Mouse (Mus musculus) midbrain, embryonic 10.5 days (tissue): ENCODE data around the gene Glis2. TPM values are rescaled to one million over a fixed set of nuclear protein-coding genes. Genes with fewer than 3 reads are reported as not detected.
"Not testable (repeated sequence)": the region's sequence is repeated elsewhere in the genome, so short reads cannot be mapped to it uniquely, and the experiment has no call there.

Experiments used
- DNase-seq: peaks from one replicate; pipeline ENCODE4 v3.0.0-alpha.2; 2017; ENCODE audit warnings: low spot score
- H3K27ac ChIP-seq: fragments of 300-500 bp; sonication (generic); replicated peaks from 2 replicates; pipeline ENCODE4 v1.5.1; 2016; ENCODE audit warnings: mild to moderate bottlenecking
- H3K27me3 ChIP-seq: fragments of 300-500 bp; sonication (generic); 2 replicates; pipeline ENCODE4 v1.6.1; 2016; ENCODE audit warnings: low read depth, mild to moderate bottlenecking; ENCODE audit not compliant: poor library complexity, severe bottlenecking
- H3K36me3 ChIP-seq: fragments of 300-500 bp; sonication (generic); 2 replicates; pipeline ENCODE4 v1.6.1; 2016; ENCODE audit warnings: mild to moderate bottlenecking, moderate library complexity
- H3K4me1 ChIP-seq: fragments of 300-500 bp; sonication (generic); 2 replicates; pipeline ENCODE4 v1.6.1; 2016
- H3K4me3 ChIP-seq: fragments of 300-500 bp; sonication (generic); 2 replicates; pipeline ENCODE4 v1.5.1; 2016; ENCODE audit warnings: mild to moderate bottlenecking, moderate library complexity
- H3K9me3 ChIP-seq: fragments of 300-500 bp; sonication (generic); replicated peaks from 2 replicates; pipeline ENCODE4 v1.6.1; 2016; ENCODE audit warnings: mild to moderate bottlenecking
- WGBS: fragments of 180-500 bp; shearing (Covaris S2); methylation state at CpG from one replicate; pipeline ENCODE4 v1.1.7; 2016; 5-methylcytosine and 5-hydroxymethylcytosine counted together
- polyA plus RNA-seq: library from polyadenylated mRNA; unstranded; fragments of >200 nt; fragmentation: Nextera tagmentation; extraction: Ambion mirVana; gene quantifications from 2 replicates; pipeline ENCODE4 v1.2.1, GENCODE M21; 2016

Glis2 gene
- polyA plus RNA-seq, 1 experiment from 2014 or later: 23.0 TPM

DNA sequence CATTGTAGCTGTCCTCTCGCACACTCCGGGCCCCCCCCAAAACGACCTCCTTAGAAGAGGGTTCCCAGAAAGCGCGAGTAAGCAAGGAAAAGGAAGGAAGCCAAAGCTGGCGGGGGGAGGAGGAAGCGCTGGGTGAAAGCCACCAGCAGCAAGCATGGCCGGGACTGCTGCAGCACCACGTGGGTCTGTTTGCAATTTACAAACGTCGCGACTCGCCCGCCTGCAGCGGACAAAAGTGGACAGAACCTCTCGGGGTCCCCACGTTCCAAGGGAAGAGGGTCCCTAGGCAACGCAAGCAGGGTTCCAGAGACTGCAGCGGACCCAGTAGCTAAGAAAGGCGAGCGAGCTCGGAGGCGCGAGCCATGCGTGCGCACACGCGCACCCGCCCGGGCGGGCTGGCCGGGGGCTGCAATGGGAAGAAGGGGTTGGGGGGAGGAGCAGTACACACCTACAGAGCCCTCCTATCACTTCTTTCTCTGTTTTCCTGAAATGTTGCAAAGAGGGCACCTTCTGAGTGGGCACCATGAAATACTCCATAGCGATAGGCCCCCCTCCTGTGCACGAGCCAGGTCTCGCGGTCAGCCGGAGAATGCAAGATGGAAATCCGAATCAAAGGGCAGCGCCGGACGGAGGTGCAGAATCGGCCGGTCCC is 35.4 kb upstream of the Glis2 start:
- DNase-seq: peak; percentile 79
- WGBS: under 1% methylated on average over 43 of the region's 43 CpGs
- peak overlapping the region; percentile 97 for H3K27ac ChIP-seq

DNA sequence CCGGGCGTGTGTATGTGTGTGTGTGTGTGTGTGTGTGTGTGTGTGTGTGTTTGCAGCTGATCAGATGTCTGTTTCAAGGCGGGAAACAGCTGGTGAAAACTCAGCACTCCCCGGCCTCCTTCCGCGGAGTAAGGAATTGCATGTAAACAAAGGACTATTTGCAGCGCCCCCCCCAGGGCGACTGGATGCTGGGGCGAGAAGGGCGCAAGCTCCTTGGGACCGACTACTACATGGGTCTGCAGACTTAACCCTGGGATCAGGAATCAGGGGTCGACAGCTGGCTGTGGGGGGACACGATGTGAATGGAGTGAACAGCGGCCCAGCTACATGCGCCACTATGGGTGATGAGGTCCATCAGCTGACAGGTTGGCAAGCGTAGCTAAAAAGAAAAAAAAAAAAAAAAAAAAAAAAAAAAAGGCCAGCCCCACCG is 34.8 kb upstream of the Glis2 start, which contains the start of gene Tfap4:
Tfap4 (minus strand) TSS at position 140 of the 430 bp plus-strand sequence.
- peaks cover 21% of the 10 kb centered on the region for H3K36me3 ChIP-seq
- 0 out of 2 replicates have a peak, but pooled peaks cover 4% of the 10 kb centered on the region for H3K9me3 ChIP-seq
- peaks cover 24% of the 10 kb centered on the region for H3K4me1 ChIP-seq
- 0 out of 2 replicates have a peak, but pooled peaks cover 4% of the 10 kb centered on the region for H3K27me3 ChIP-seq
- H3K4me3 ChIP-seq: peak within 1 kb of the TSS; percentile 68
- peak; percentile 91 for DNase-seq
- under 1% methylated on average over 17 of the region's 17 CpGs for WGBS
- H3K27ac ChIP-seq: peak within 1 kb of the TSS; percentile 97

More for the DNA sequence above, 35.4 kb upstream of the Glis2 start:
- peak overlapping the region; percentile 68 for H3K4me3 ChIP-seq
- 0 out of 2 replicates have a peak, but pooled peaks cover 4% of the 10 kb centered on the region for H3K27me3 ChIP-seq
- H3K9me3 ChIP-seq: 0 out of 2 replicates have a peak, but pooled peaks cover 4% of the 10 kb centered on the region
- peaks cover 24% of the 10 kb centered on the region for H3K4me1 ChIP-seq
- peaks cover 21% of the 10 kb centered on the region for H3K36me3 ChIP-seq

DNA sequence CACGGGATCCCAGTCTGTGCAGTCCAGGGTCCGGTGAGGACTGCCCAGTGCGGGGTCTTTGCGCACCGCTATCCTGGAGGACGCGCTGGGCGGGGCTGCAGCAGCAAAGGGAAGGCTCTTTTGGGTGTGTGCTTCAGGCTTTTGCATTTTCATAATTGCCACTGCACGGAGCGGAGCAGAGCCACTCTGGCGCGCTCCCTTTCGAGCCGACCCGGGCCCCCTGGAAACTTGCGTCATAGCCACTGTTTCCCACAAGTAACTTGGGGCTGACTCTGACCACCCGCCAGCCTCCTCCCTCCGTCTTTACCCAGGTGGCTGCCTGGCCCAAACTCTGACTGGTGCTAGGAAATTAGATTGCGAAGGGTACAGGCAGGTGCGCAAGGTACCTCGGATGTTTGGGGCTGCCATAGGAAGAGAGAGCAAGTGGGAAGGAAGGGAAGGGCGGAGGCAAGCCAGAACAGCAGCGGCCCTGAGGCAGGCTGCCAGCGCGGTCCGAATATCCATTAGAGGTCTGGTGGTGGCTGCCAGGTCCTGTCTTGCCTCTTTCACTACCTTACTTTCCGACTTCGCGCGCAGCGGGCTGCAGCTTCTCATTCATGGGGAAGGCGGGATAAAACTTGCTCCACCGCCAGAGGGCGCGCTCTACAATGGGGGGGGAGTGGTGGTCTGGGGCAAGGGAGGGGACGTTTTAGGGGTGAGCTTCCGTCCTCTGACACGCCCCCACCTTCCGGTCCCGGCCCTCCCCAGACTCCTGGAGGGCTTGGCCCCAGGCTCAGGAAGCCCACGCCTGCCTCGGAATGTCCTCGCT is 34.2 kb upstream of the Glis2 start:
- peak; percentile 73 for DNase-seq
- Histone ChIP-seq H3K4me1 (peaks cover 24% of the 10 kb centered on the region), H3K4me3 (peak overlapping the region; percentile 68), H3K36me3 (peaks cover 15% of the 10 kb centered on the region), H3K27ac (peak overlapping the region; percentile 97), H3K27me3 (0 out of 2 replicates have a peak, but pooled peaks cover 4% of the 10 kb centered on the region), H3K9me3 (0 out of 2 replicates have a peak, but pooled peaks cover 4% of the 10 kb centered on the region)
- 2% methylated on average over 43 of the region's 43 CpGs for WGBS

DNA sequence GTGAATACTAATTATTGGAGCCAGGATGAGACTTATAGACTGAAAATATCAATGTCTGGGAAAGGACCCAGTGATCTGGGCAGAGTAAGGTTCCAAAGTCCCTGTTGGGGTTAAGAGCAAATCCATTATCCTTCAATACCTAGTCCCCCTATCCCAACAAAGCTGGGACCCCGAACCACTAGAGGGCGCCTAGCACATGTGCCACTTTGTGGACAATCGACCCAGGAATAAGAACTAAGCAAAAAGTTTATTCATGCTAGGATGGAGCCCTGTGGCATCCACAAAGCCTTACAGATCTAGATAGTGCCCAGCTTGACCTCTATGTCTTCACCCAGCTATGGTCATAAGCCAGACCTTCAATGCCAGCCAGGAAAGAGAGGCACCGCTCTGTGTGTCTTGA is 26.6 kb upstream of the Glis2 start:
- Histone ChIP-seq H3K27ac (peak overlapping the region; percentile 46; the same call in 1 of the 2 replicates), H3K4me3 (no peak overlapping the region), H3K27me3 (no peaks in the 10 kb centered on the region), H3K9me3 (no peaks in the 10 kb centered on the region), H3K4me1 (peaks cover 10% of the 10 kb centered on the region), H3K36me3 (no peaks in the 10 kb centered on the region)
- WGBS: 19% methylated on average over 4 of the region's 4 CpGs
- peak; percentile 84 for DNase-seq

DNA sequence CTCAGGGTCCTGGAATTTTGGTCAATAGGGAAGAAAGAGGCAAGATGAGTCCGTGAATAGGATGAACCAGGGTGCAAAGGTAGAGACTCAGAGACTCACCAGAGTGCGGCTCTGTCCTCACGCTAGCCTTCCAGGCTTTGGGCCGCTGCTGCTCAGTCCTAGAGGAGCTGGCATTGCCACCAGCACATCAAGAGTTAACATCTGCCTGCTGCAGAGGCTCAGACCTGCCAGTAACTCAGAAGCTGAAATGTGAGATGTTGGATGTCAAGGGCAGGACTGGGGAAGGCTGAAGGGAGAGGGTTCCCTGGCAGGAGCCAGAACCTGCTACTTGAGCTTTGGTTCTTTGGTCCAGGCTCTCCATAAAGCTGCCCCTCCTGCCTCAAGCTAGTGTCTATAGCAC is 23.8 kb upstream of the Glis2 start:
- WGBS: 53% methylated on average over 4 of the region's 4 CpGs
- H3K27ac ChIP-seq: no peak overlapping the region
- DNase-seq: no peak

DNA sequence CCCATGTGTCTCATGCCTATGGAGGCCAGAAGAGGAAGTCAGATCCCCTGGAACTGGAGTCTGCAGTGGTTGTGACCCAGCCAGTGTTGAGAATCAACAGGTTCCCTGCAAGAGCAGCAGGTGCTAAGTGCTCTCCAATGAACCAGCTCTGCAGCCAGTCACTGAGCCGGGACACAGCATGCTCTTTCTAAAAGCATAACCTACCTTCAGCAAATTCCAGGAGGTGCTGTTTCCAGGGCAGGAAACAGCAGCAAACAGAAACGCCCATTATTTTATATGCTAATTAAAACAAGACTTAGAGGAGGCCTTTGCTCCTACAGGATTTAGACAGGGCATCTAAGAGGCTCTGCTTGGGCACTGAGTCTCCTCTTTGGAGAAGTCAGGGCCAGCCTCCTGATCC is 18.5 kb upstream of the Glis2 start:
- 49% methylated on average over 2 of the region's 2 CpGs for WGBS
- Histone ChIP-seq H3K4me1 (peaks cover 7% of the 10 kb centered on the region), H3K27me3 (no peaks in the 10 kb centered on the region), H3K36me3 (no peaks in the 10 kb centered on the region), H3K27ac (no peak overlapping the region), H3K9me3 (no peaks in the 10 kb centered on the region), H3K4me3 (no peak overlapping the region)
- no peak for DNase-seq

More for the DNA sequence above, 23.8 kb upstream of the Glis2 start:
- Histone ChIP-seq H3K4me1 (peaks cover 10% of the 10 kb centered on the region), H3K4me3 (no peak overlapping the region), H3K9me3 (no peaks in the 10 kb centered on the region), H3K36me3 (no peaks in the 10 kb centered on the region), H3K27me3 (no peaks in the 10 kb centered on the region)

DNA sequence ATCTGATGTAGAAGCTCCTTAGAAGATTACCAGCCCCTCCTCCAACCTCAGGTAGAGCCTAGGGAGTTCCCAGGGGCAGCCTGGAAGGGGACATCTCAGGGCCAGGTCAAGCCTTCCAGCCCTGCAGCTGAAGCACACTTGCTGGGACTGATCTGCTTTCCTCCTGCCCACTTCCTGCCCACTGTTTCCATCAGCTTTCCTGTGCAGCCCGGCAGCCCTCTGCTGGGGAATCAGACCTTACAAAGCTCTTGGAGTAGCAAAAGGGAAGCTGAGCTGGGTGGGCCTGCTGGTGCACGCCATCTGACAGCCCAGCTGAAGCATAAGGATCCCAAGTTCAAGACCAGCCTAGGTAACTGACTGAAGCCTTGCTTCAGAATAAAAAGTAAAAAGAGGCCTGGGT is 17.6 kb upstream of the Glis2 start:
- DNase-seq: no peak
- Histone ChIP-seq H3K27me3 (no peaks in the 10 kb centered on the region), H3K4me3 (no peak overlapping the region), H3K4me1 (peaks cover 5% of the 10 kb centered on the region; the same call in 1 of the 2 replicates), H3K27ac (no peak overlapping the region), H3K36me3 (no peaks in the 10 kb centered on the region), H3K9me3 (no peaks in the 10 kb centered on the region)
- WGBS: 63% methylated on average over 2 of the region's 2 CpGs

DNA sequence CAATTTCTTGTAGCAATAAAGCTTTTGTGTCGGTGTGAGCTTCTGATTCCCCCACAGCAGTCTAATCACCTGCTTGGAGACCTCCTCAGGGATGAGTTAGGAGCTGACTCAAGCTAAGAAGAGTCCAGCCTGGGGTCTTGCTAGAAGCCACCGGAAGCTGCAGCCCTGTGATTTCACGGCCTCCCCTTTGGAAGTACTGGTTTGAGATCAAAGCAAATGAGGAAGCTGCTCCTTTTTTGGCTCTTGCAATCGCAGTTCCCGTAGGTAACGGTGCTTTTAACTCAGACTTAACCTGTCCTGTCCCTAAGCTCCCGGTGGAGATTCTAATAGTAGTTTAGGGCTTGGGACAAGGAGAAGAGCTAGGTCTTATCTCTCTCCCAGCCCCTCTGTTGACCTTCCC is 15.9 kb upstream of the Glis2 start:
- no peak for DNase-seq
- H3K36me3 ChIP-seq: no peaks in the 10 kb centered on the region
- 72% methylated on average over 7 of the region's 7 CpGs for WGBS

DNA sequence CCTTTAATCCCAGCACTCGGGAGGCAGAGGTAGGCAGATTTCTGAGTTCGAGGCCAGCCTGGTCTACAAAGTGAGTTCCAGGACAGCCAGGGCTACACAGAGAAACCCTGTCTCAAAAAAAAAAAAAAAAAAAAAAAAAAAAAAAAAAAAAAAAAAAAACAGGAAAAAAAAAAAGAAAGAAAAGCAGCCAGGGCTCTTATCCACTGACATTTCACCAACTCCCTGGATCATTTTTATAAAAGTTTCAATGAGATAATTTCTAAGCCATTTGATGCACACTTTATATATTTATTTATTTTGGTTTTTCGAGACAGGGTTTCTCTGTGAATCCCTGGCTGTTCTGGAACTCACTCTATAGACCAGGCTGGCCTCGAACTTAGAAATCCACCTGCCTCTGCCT is 13.3 kb upstream of the Glis2 start:
- H3K27me3 ChIP-seq, DNase-seq, H3K4me1 ChIP-seq, H3K36me3 ChIP-seq, H3K27ac ChIP-seq, H3K9me3 ChIP-seq, H3K4me3 ChIP-seq: not testable (repeated sequence)
- 81% methylated on average over 4 of the region's 4 CpGs for WGBS

More for the DNA sequence above, 15.9 kb upstream of the Glis2 start:
- H3K4me3 ChIP-seq: no peak overlapping the region
- H3K27ac ChIP-seq: no peak overlapping the region
- H3K27me3 ChIP-seq: no peaks in the 10 kb centered on the region
- no peaks in the 10 kb centered on the region for H3K9me3 ChIP-seq
- H3K4me1 ChIP-seq: peaks cover 5% of the 10 kb centered on the region; the same call in 1 of the 2 replicates

DNA sequence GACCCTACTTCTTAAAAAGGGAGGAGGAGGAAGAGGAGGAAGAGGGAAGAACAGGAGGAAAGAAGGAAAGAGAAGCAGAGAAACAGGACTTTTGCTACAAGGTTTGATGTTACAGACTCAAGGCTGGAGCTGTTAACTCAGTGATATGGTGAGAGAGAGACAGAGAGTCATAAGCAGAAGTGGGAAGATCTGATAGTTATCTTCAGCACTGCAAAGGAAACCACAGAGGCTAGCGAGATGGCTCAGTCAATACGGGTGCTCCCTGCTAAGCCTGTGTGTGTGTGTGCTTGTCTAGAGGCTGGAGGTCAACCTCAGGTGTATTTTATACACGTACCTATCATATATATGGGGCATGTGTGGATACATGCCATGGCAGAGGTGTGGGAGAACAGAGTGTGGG is 10.7 kb upstream of the Glis2 start:
- Histone ChIP-seq H3K9me3 (no peaks in the 10 kb centered on the region), H3K36me3 (no peaks in the 10 kb centered on the region), H3K4me1 (peaks cover 24% of the 10 kb centered on the region), H3K27ac (no peak overlapping the region), H3K4me3 (no peak overlapping the region), H3K27me3 (no peaks in the 10 kb centered on the region)
- WGBS: 79% methylated on average over 3 of the region's 3 CpGs
- DNase-seq: no peak

DNA sequence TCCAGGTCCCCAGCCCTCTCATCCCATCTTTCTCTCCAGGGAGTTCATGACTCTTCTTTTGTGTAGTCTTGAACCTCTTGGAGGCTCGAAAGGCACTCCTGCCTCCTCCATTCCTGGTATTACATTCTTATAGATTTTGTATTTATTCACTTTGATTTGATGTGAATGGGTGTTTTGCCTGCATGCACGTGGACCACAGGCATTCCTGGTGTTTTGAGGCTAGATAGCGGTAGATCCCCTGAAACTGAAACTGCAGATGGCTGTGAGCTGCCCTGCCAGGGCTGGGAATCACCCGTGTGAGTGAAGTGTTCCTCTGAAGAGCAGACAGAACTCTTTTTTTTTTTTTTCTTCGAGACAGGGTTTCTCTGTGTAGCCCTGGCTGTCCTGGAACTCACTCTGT is 10.1 kb upstream of the Glis2 start:
- H3K4me1 ChIP-seq: peaks cover 24% of the 10 kb centered on the region
- H3K27ac ChIP-seq: no peak overlapping the region
- H3K27me3 ChIP-seq: no peaks in the 10 kb centered on the region
- no peak for DNase-seq
- no peaks in the 10 kb centered on the region for H3K36me3 ChIP-seq
- H3K4me3 ChIP-seq: no peak overlapping the region
- H3K9me3 ChIP-seq: no peaks in the 10 kb centered on the region
- WGBS: 77% methylated on average over 5 of the region's 5 CpGs

DNA sequence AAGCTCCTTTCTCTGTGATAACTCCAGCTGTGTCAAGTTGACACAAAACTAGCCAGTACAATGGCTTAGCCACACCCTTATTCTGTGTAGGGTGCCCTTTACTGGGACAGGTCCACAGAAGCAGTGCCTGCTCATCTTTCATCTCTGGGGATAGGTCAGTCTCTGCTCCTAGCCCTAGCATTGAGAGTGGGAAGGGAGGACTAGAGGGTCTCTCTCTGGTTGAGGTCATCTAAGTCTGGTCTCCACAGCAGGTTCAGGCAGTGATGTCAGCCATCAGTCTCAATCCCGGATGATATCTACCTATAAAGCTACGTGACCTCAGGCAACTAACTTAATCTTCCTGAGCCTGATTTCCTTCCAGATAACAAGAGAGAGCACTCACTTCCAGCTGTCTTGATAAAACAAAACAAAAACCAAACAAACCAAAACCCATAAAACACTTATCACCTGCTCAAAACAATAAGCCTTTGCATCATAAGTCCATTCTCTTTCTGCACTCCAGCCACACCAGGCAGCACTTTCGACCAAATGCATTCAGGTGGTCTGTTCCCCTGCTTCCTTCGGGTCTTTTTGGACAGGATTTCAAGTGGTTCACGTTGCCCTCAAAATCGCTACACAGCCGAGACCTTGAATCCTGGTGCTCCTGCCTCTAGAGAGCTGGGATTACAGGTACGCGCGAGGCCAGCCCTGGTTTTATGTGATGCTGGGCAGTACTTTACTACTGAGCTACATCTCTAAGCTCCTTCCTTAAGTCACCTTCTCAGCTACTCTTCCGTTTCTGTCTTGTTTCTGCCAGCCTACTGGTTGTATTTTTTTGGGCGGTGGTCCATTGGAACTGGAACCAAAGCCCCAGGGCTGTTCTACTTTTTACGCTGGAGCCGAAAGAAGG is 8.6 kb upstream of the Glis2 start:
- Histone ChIP-seq H3K4me1 (peaks cover 24% of the 10 kb centered on the region), H3K4me3 (peak overlapping the region; percentile 50), H3K36me3 (peaks cover 10% of the 10 kb centered on the region), H3K9me3 (no peaks in the 10 kb centered on the region), H3K27me3 (no peaks in the 10 kb centered on the region), H3K27ac (peak overlapping the region; percentile 90)
- DNase-seq: no peak
- 10% methylated on average over 14 of the region's 14 CpGs for WGBS
